Mouse (Mus musculus): Measurements from ENCODE around the gene Magea2. TPM values are rescaled to one million over a fixed set of nuclear protein-coding genes. Genes with fewer than 3 reads are reported as not detected.
"Not testable (repeated sequence)": the region's sequence is repeated elsewhere in the genome, so short reads cannot be mapped to it uniquely, and the experiment has no call there.

The Magea2 gene
- not detected in 2 replicates for polyA plus RNA-seq (2015; fragmentation: Nextera tagmentation; extraction: Ambion mirVana)

- not testable (repeated sequence) for H3K36me3 ChIP-seq; H3K4me1 ChIP-seq; H3K27me3 ChIP-seq; H3K9ac ChIP-seq; H3K4me2 ChIP-seq (replicated peaks); H3K9me3 ChIP-seq; ATAC-seq (ENCODE audit: low FRiP score, low read depth); H3K4me3 ChIP-seq; H3K27ac ChIP-seq
- 76% methylated on average over 3 of the region's 4 CpGs for WGBS
Measured at GRCm38 (mm10) chrX:155093566-155093965, at the start of gene Magea2. Magea2 (minus strand) TSS chrX:155093666.

- H3K9ac ChIP-seq; H3K36me3 ChIP-seq; H3K9me3 ChIP-seq; H3K27ac ChIP-seq; ATAC-seq (ENCODE audit: low FRiP score, low read depth); H3K4me2 ChIP-seq (replicated peaks); H3K27me3 ChIP-seq; H3K4me3 ChIP-seq; H3K4me1 ChIP-seq: not testable (repeated sequence)
- WGBS, result 82% methylated on average over 3 of the region's 3 CpGs
Measured at GRCm38 (mm10) chrX:155128312-155128711, 34.8 kb upstream of the Magea2 start, which contains the start of gene Cldn34b2. Cldn34b2 (minus strand) TSS chrX:155128412.

- H3K36me3 ChIP-seq, result no peaks in the 10 kb centered on the region
- no peaks in the 10 kb centered on the region for H3K9me3 ChIP-seq
Measured at GRCm38 (mm10) chrX:155098024-155098423, 4.6 kb upstream of the Magea2 start.

GRCm38 (mm10) chrX:155089693-155090092 is 3.8 kb downstream of the Magea2 start, which contains the start of gene Magea1:
Magea1 (minus strand) TSS chrX:155089793.
- H3K36me3 ChIP-seq; H3K27ac ChIP-seq; H3K4me1 ChIP-seq; H3K27me3 ChIP-seq; H3K9me3 ChIP-seq; ATAC-seq (ENCODE audit: low FRiP score, low read depth); H3K9ac ChIP-seq; H3K4me3 ChIP-seq; H3K4me2 ChIP-seq (replicated peaks): not testable (repeated sequence)
- WGBS, result 89% methylated on average over 1 of the region's 2 CpGs

More at GRCm38 (mm10) chrX:155098024-155098423, 4.6 kb upstream of the Magea2 start:
- no peak overlapping the region for H3K27ac ChIP-seq
- no peaks in the 10 kb centered on the region for H3K4me1 ChIP-seq
- no peaks in the 10 kb centered on the region for H3K27me3 ChIP-seq
- no peak overlapping the region for H3K4me2 ChIP-seq (replicated peaks)
- no peak for ATAC-seq (ENCODE audit: low FRiP score, low read depth)
- no peak overlapping the region for H3K4me3 ChIP-seq
- H3K9ac ChIP-seq, result no peak overlapping the region

- H3K9ac ChIP-seq; H3K36me3 ChIP-seq; H3K27me3 ChIP-seq; H3K4me1 ChIP-seq; H3K4me2 ChIP-seq (replicated peaks); H3K4me3 ChIP-seq; H3K27ac ChIP-seq; ATAC-seq (ENCODE audit: low FRiP score, low read depth); H3K9me3 ChIP-seq: not testable (repeated sequence)
- 89% methylated on average over 14 of the region's 16 CpGs for WGBS
Measured at GRCm38 (mm10) chrX:155063045-155063444, 30.4 kb downstream of the Magea2 start, which contains the start of gene Magea5. Magea5 (minus strand) TSS chrX:155063145.

- not testable (repeated sequence) for H3K36me3 ChIP-seq; H3K9me3 ChIP-seq; H3K4me1 ChIP-seq; H3K27ac ChIP-seq; H3K27me3 ChIP-seq; H3K4me2 ChIP-seq (replicated peaks); H3K4me3 ChIP-seq; H3K9ac ChIP-seq; ATAC-seq (ENCODE audit: low FRiP score, low read depth)
- WGBS, result 91% methylated on average over 11 of the region's 11 CpGs
Measured at GRCm38 (mm10) chrX:154995750-154996149, 97.7 kb downstream of the Magea2 start, which contains the start of gene Magea8. Magea8 (minus strand) TSS chrX:154995850.

Other genes with a start within 250 kb of the Magea2 start
- gene Cldn34b1, start 203.4 kb downstream of the Magea2 start, polyA plus RNA-seq (2015; fragmentation: Nextera tagmentation; extraction: Ambion mirVana), result not detected in 2 replicates
- gene Magea6, start 157.7 kb downstream of the Magea2 start, polyA plus RNA-seq (2015; fragmentation: Nextera tagmentation; extraction: Ambion mirVana), result not detected in 2 replicates
- not detected in 2 replicates for gene Magea3, start 144.2 kb downstream of the Magea2 start, polyA plus RNA-seq (2015; fragmentation: Nextera tagmentation; extraction: Ambion mirVana)
- not detected in 2 replicates for gene Magea8, start 97.8 kb downstream of the Magea2 start, polyA plus RNA-seq (2015; fragmentation: Nextera tagmentation; extraction: Ambion mirVana)
- not detected in 2 replicates for gene Magea5, start 30.5 kb downstream of the Magea2 start, polyA plus RNA-seq (2015; fragmentation: Nextera tagmentation; extraction: Ambion mirVana)
- gene Magea1, start 3.9 kb downstream of the Magea2 start, polyA plus RNA-seq (2015; fragmentation: Nextera tagmentation; extraction: Ambion mirVana), result not detected in 2 replicates
- not detected in 2 replicates for gene Cldn34b2, start 34.7 kb upstream of the Magea2 start, polyA plus RNA-seq (2015; fragmentation: Nextera tagmentation; extraction: Ambion mirVana)
- gene Sat1, start 122.8 kb upstream of the Magea2 start, polyA plus RNA-seq (2015; fragmentation: Nextera tagmentation; extraction: Ambion mirVana), result 137 and 146 TPM in 2 replicates
- gene Acot9, start 168.8 kb upstream of the Magea2 start, polyA plus RNA-seq (2015; fragmentation: Nextera tagmentation; extraction: Ambion mirVana), result 40.2 and 40.9 TPM in 2 replicates
- gene Prdx4, start 247.1 kb upstream of the Magea2 start, polyA plus RNA-seq (2015; fragmentation: Nextera tagmentation; extraction: Ambion mirVana), result 304 and 306 TPM in 2 replicates

Measured in limb, embryonic 13.5 days (tissue).